Mouse (Mus musculus) forebrain, embryonic 11.5 days (tissue): ENCODE data around the gene Mlc1. TPM values are rescaled to one million over a fixed set of nuclear protein-coding genes. Genes with fewer than 3 reads are reported as not detected.
A peak's percentile ranks its signal among the peaks of the same experiment; 100 is the strongest.

Experiments used
- ATAC-seq: fragments of 200-750 bp; cut with Nextera tagmentation; replicated peaks from 2 replicates; pipeline ENCODE4 v1.8.0; 2017; ENCODE audit warnings: moderate TSS enrichment; ENCODE audit not compliant: low FRiP score
- DNase-seq: peaks from one replicate; pipeline ENCODE4 v3.0.0-alpha.2; 2017; ENCODE audit warnings: low spot score
- H3K27ac ChIP-seq: fragments of 300-500 bp; sonication (generic); 2 replicates; pipeline ENCODE4 v1.5.1; 2014; ENCODE audit warnings: low read depth, low read length
- H3K27me3 ChIP-seq: fragments of 300-500 bp; sonication (generic); 2 replicates; pipeline ENCODE4 v1.6.1; 2014; ENCODE audit warnings: mild to moderate bottlenecking, low read length, mixed read lengths; ENCODE audit not compliant: control insufficient read depth, insufficient read depth
- H3K36me3 ChIP-seq: fragments of 300-500 bp; sonication (generic); 2 replicates; pipeline ENCODE4 v1.6.1; 2014; ENCODE audit warnings: mild to moderate bottlenecking, low read length, moderate library complexity, mixed read lengths; ENCODE audit not compliant: control insufficient read depth, insufficient read depth
- H3K4me1 ChIP-seq: fragments of 300-500 bp; sonication (generic); replicated peaks from 2 replicates; pipeline ENCODE4 v1.6.1; 2014; ENCODE audit warnings: low read length, mixed read lengths; ENCODE audit not compliant: control insufficient read depth, insufficient read depth
- H3K4me2 ChIP-seq: fragments of 300-500 bp; sonication (generic); 2 replicates; pipeline ENCODE4 v1.6.1; 2014; ENCODE audit warnings: low read depth, mild to moderate bottlenecking, low read length, moderate library complexity, mixed read lengths; ENCODE audit not compliant: severe bottlenecking
- H3K4me3 ChIP-seq: fragments of 300-500 bp; sonication (generic); 2 replicates; pipeline ENCODE4 v1.5.1; 2014; ENCODE audit warnings: low read depth, low read length
- H3K9ac ChIP-seq: fragments of 300-500 bp; sonication (generic); 2 replicates; pipeline ENCODE4 v1.6.1; 2014; ENCODE audit warnings: low read length
- H3K9me3 ChIP-seq: fragments of 300-500 bp; sonication (generic); 2 replicates; pipeline ENCODE4 v1.6.1; 2016; ENCODE audit warnings: low read length, mixed read lengths; ENCODE audit not compliant: control insufficient read depth
- WGBS: fragments of 180-500 bp; shearing (Covaris S2); extraction: QIAGEN DNeasy Blood & Tissue Kit; methylation state at CpG from one replicate; pipeline ENCODE4 v1.1.7; 2014; 5-methylcytosine and 5-hydroxymethylcytosine counted together
- polyA plus RNA-seq: library from polyadenylated mRNA; unstranded; fragments of >200 nt; fragmentation: Nextera tagmentation; extraction: Ambion mirVana; gene quantifications from 2 replicates; pipeline ENCODE4 v1.2.1, GENCODE M21; 2014

Mlc1 gene
- 12.5 TPM in 2 replicates for polyA plus RNA-seq

DNA sequence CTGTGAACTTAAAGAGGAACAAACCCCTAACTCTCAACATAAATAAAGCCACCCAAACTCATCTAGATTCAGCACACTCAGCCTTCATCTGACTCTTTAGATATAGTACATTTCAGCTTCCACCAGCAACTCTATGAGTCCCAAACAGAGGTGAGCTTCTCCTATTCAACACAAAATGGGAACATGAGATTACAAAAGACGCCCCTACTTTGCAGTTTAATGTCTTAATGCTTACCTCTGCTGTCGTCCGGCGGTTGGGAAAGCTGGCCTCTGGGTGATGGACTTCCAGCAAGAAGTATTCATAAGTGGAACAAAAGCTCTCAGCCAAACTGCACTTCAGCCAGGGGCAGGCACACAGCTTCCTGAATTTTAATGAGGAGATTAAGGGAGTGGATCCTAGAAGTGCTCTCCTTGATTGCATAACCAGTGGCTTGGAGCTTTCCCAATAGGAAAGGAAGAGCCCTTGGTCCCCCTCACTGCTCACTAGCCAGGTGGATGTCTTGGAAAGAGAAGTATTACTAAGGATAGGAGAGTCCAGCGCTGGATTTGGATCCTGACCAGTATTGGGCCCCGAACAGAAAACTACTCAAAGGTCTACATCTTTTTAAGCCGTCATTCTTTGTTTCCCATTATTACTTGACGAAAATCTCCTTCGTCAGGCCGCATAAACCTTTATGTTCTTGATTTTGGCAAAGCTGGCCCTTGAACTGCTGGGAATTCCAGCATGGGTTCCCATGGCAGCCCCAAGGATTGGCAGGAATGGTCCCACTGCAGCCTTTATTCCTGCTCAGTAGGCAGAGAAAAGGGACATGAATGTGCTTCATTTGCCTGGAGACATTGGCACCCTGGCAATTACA lies at the start of gene Mlc1:
Gene Mlc1, minus strand, starts transcription at position 727 of the 857 bp plus-strand sequence.
- peaks cover 7% of the 10 kb centered on the region; the same call in 1 of the 2 replicates for H3K4me1 ChIP-seq
- H3K27ac ChIP-seq: peak within 1 kb of the TSS; percentile 95
- H3K27me3 ChIP-seq: no peaks in the 10 kb centered on the region
- WGBS: 16% methylated on average over 10 of the region's 10 CpGs
- peak within 1 kb of the TSS; percentile 19 for H3K4me3 ChIP-seq
- H3K36me3 ChIP-seq: no peaks in the 10 kb centered on the region
- ATAC-seq (peak; percentile 93), DNase-seq (peak; percentile 82)
- no peaks in the 10 kb centered on the region for H3K9me3 ChIP-seq
- H3K4me2 ChIP-seq: peak within 1 kb of the TSS; percentile 43
- H3K9ac ChIP-seq: peak within 1 kb of the TSS; percentile 51

DNA sequence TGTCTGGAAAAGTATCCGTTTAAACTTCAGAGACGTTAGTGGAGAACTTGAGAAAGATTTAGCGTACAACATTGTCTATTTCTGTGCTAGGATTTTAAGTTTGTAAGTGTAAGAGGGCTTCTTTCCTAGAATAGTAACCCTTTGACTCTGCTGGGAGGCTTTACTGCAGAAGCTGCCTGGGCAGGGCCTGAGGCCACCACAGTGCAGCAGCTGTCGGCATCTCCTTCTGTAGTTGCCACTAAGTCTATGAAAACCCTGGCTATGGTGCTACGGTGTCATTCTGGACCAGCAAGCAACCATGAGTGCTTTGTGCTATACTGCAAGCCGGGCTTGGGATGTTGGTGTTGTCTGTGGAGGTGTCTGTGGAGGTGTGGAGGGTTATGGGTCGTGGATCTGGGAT lies 41.7 kb upstream of the Mlc1 start:
- Histone ChIP-seq H3K4me2 (no peak overlapping the region), H3K9ac (no peak overlapping the region), H3K4me1 (no peaks in the 10 kb centered on the region), H3K27ac (no peak overlapping the region), H3K4me3 (no peak overlapping the region), H3K9me3 (no peaks in the 10 kb centered on the region), H3K36me3 (no peaks in the 10 kb centered on the region), H3K27me3 (no peaks in the 10 kb centered on the region)
- 88% methylated on average over 7 of the region's 7 CpGs for WGBS
- DNase-seq: peak; percentile 1
- no peak for ATAC-seq

DNA sequence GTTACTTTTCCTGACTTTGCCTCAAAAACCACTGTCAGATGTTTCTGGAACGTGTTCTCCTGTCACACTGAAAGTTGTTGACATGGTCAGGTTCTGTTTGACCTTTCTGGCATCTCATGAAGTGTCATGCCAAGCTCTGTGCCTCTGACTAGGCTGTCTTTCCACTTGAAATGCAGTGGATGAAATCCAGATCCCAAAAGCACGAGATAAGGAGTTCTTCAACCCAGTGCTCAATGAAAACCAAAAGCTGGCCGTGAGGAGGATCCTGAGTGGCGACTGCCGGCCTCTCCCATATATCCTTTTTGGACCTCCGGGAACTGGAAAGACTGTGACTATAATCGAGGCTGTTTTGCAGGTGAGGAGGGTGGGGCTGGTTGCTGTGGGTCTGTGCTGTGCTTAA lies 41.3 kb upstream of the Mlc1 start:
- H3K27me3 ChIP-seq: no peaks in the 10 kb centered on the region
- H3K4me2 ChIP-seq: no peak overlapping the region
- no peaks in the 10 kb centered on the region for H3K4me1 ChIP-seq
- no peak for ATAC-seq
- no peaks in the 10 kb centered on the region for H3K36me3 ChIP-seq
- H3K9ac ChIP-seq: no peak overlapping the region
- DNase-seq: peak; percentile 11
- H3K27ac ChIP-seq: no peak overlapping the region
- WGBS: 84% methylated on average over 7 of the region's 7 CpGs
- H3K9me3 ChIP-seq: no peaks in the 10 kb centered on the region
- H3K4me3 ChIP-seq: no peak overlapping the region

DNA sequence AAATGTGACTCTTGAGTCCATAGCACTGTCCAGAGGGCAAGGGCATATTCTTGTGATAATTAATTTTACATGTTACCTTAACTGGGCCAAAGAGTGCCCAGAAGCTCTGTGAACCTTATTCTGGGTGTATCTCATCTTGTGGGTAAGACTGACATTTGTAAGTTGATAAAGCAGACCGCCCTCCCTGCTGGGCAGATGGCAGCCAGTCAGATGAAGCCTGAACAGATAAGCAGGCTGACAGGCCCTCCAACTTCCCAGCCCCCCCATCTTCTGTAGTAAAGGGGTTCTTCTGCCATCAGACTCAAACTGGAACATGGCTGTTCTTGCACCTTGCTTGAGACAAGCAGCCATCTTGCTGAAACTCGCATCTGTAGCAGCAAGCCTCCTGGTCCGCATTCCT lies 37.9 kb upstream of the Mlc1 start:
- no peak for ATAC-seq
- Histone ChIP-seq H3K9ac (no peak overlapping the region), H3K36me3 (no peaks in the 10 kb centered on the region), H3K4me3 (no peak overlapping the region), H3K4me1 (no peaks in the 10 kb centered on the region), H3K27me3 (no peaks in the 10 kb centered on the region), H3K4me2 (no peak overlapping the region), H3K27ac (no peak overlapping the region), H3K9me3 (no peaks in the 10 kb centered on the region)
- 83% methylated on average over 3 of the region's 3 CpGs for WGBS
- DNase-seq: no peak

DNA sequence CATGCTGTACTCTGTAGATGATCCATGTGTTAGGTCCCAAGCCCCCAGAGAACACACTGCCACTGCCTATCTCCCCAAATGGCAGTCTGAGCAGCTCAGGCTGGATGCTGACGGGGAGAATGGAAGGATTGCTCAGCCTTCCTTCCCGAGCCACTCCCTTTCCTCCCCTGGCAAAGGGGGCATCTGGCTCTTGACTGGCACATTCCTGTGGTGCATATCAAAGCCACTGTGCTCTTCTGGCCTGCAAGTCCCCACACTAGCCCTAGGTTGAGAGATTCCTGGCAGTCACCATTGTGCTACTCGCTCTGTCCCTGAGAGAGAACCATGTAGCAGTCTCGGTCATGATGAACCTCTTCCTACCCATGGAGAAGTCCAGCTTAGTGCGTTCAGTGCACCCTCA lies 29.0 kb upstream of the Mlc1 start:
- H3K9ac ChIP-seq: no peak overlapping the region
- H3K4me1 ChIP-seq: no peaks in the 10 kb centered on the region
- no peak overlapping the region for H3K4me2 ChIP-seq
- H3K27me3 ChIP-seq: no peaks in the 10 kb centered on the region
- DNase-seq (no peak), ATAC-seq (no peak)
- H3K27ac ChIP-seq: no peak overlapping the region
- no peaks in the 10 kb centered on the region for H3K36me3 ChIP-seq
- WGBS: 88% methylated on average over 5 of the region's 5 CpGs
- no peaks in the 10 kb centered on the region for H3K9me3 ChIP-seq
- no peak overlapping the region for H3K4me3 ChIP-seq

DNA sequence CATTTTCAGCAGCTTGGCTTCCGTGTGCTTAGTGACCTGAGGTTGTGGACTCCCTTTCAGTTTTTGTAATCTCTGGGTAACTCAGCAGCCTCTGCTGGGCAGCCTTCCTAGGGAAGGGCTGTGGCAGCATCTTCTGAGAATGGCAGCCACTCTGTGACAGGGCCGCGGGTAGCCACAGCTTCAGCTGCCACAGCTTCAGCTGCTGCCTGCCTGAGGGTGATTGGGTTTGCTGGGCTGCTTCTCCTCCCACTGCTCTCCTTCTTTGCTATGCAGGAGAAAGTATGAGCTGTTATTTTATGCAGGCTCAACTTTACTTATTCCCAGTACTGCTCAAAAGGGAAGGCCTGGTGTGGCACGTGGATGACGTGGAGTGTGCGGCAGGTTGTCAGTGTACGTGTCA lies 28.2 kb upstream of the Mlc1 start:
- ATAC-seq (no peak), DNase-seq (no peak)
- no peak overlapping the region for H3K9ac ChIP-seq
- H3K4me2 ChIP-seq: no peak overlapping the region
- no peaks in the 10 kb centered on the region for H3K4me1 ChIP-seq
- WGBS: 89% methylated on average over 7 of the region's 7 CpGs
- H3K36me3 ChIP-seq: no peaks in the 10 kb centered on the region
- no peak overlapping the region for H3K4me3 ChIP-seq
- H3K27ac ChIP-seq: no peak overlapping the region
- no peaks in the 10 kb centered on the region for H3K9me3 ChIP-seq
- H3K27me3 ChIP-seq: no peaks in the 10 kb centered on the region

GRCm38 (mm10) chr15:89001245-89001644 lies 22.4 kb upstream of the Mlc1 start:
- no peak for ATAC-seq
- Histone ChIP-seq H3K27ac (no peak overlapping the region), H3K36me3 (no peaks in the 10 kb centered on the region), H3K27me3 (no peaks in the 10 kb centered on the region), H3K9me3 (no peaks in the 10 kb centered on the region), H3K4me1 (no peaks in the 10 kb centered on the region), H3K4me2 (no peak overlapping the region), H3K4me3 (no peak overlapping the region), H3K9ac (no peak overlapping the region)
- no peak for DNase-seq
- 80% methylated on average over 3 of the region's 3 CpGs for WGBS

DNA sequence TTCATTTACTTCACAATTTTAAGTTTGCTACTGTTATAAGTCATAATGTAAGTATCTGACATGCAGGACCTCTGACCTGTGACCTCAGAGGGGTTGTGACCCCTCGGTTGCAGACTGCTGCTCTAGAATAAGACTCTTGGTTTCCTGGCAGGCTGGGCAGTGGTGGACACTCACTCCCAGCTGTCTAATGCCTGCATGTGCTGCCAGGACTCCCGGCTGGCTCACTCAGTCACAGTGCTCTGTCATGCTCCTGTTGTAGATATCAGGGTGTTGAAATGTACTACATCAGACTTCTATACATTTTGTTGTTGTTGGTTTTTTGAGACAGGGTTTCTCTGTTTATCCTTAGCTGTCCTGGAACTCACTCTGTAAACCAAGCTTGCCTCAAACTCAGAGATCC lies 21.6 kb upstream of the Mlc1 start:
- DNase-seq: no peak
- no peak overlapping the region for H3K9ac ChIP-seq
- H3K9me3 ChIP-seq: no peaks in the 10 kb centered on the region
- no peaks in the 10 kb centered on the region for H3K27me3 ChIP-seq
- WGBS: 82% methylated on average over 2 of the region's 2 CpGs
- no peak overlapping the region for H3K4me2 ChIP-seq
- H3K4me3 ChIP-seq: no peak overlapping the region
- no peaks in the 10 kb centered on the region for H3K4me1 ChIP-seq
- no peak overlapping the region for H3K27ac ChIP-seq
- no peaks in the 10 kb centered on the region for H3K36me3 ChIP-seq
- no peak for ATAC-seq

- H3K4me1 ChIP-seq: no peaks in the 10 kb centered on the region
- no peaks in the 10 kb centered on the region for H3K9me3 ChIP-seq
- no peak for ATAC-seq
- WGBS: 74% methylated on average over 2 of the region's 2 CpGs
- no peaks in the 10 kb centered on the region for H3K27me3 ChIP-seq
- no peak for DNase-seq
- H3K36me3 ChIP-seq: no peaks in the 10 kb centered on the region
- H3K9ac ChIP-seq: no peak overlapping the region
- no peak overlapping the region for H3K4me3 ChIP-seq
- no peak overlapping the region for H3K4me2 ChIP-seq
- no peak overlapping the region for H3K27ac ChIP-seq
Measured at GRCm38 (mm10) chr15:88999124-88999523, 20.3 kb upstream of the Mlc1 start.
